Mouse (Mus musculus) T-helper 17 cell (primary cell): ENCODE measurements around the gene Zfp319.
"Not testable (repeated sequence)": the region's sequence is repeated elsewhere in the genome, so short reads cannot be mapped to it uniquely, and the experiment has no call there.

Source experiments
- in situ Hi-C, 2 experiments: fragments of 300-600 bp; cut with MboI, MseI; formaldehyde crosslinking; loops; 1 replicate in 1 of 2; 2 replicates in 1 of 2; pipeline ENCODE4 v1.15.1; 2025; ENCODE audit warnings: high pct_unique_total_duplicates in 2 of 2

Zfp319 gene

GRCm38 (mm10) chr8:95331720-95332436, at the start of gene Zfp319, which contains the start of gene Usb1:
Zfp319 (minus strand) TSS chr8:95331950.
Usb1 (plus strand) TSS chr8:95332284.
- in situ Hi-C loops: loop anchor here in 1 of 2 experiments (5.0 kb wide), 2 partner anchors 95 to 370 kb away; no protein-coding TSS in a partner anchor

- in situ Hi-C loops: no loop called here
Measured at GRCm38 (mm10) chr8:95380953-95381352, 49.2 kb upstream of the Zfp319 start.

- in situ Hi-C loops: not testable (repeated sequence)
Measured at GRCm38 (mm10) chr8:95378928-95379327, 47.2 kb upstream of the Zfp319 start.

GRCm38 (mm10) chr8:95377863-95378291, 46.1 kb upstream of the Zfp319 start:
- in situ Hi-C loops: no loop called here

- in situ Hi-C loops: no loop called here
Measured at GRCm38 (mm10) chr8:95377101-95377500, 45.4 kb upstream of the Zfp319 start.

GRCm38 (mm10) chr8:95376309-95376999, 44.7 kb upstream of the Zfp319 start:
- in situ Hi-C loops: no loop called here

- in situ Hi-C loops: no loop called here
Measured at GRCm38 (mm10) chr8:95375374-95375930, 43.7 kb upstream of the Zfp319 start.

GRCm38 (mm10) chr8:95374429-95374828, 42.7 kb upstream of the Zfp319 start:
- in situ Hi-C loops: no loop called here

- in situ Hi-C loops: no loop called here
Measured at GRCm38 (mm10) chr8:95373389-95374002, 41.7 kb upstream of the Zfp319 start.

- in situ Hi-C loops: no loop called here
Measured at GRCm38 (mm10) chr8:95369581-95370326, 38.0 kb upstream of the Zfp319 start.

- in situ Hi-C loops: no loop called here
Measured at GRCm38 (mm10) chr8:95363849-95364248, 32.1 kb upstream of the Zfp319 start.

- in situ Hi-C loops: no loop called here
Measured at GRCm38 (mm10) chr8:95362272-95362671, 30.5 kb upstream of the Zfp319 start.

- in situ Hi-C loops: no loop called here
Measured at GRCm38 (mm10) chr8:95361016-95361341, 29.2 kb upstream of the Zfp319 start.

- in situ Hi-C loops: no loop called here
Measured at GRCm38 (mm10) chr8:95360181-95361015, 28.6 kb upstream of the Zfp319 start.

- in situ Hi-C loops: no loop called here
Measured at GRCm38 (mm10) chr8:95358550-95359411, 27.0 kb upstream of the Zfp319 start.

- in situ Hi-C loops: loop anchor here in 1 of 2 experiments (5.0 kb wide), 1 partner anchor 68 kb away; no protein-coding TSS in a partner anchor
Measured at GRCm38 (mm10) chr8:95354606-95355005, 22.9 kb upstream of the Zfp319 start.

GRCm38 (mm10) chr8:95352871-95353866, 21.4 kb upstream of the Zfp319 start:
- in situ Hi-C loops: loop anchor here in 1 of 2 experiments (5.0 kb wide), 1 partner anchor 69 kb away; no protein-coding TSS in a partner anchor
